Mouse (Mus musculus) 3134 (cell line): ENCODE data around the gene Ascc3.

Experiments
- DNase-seq: peaks from one replicate; pipeline ENCODE4 v3.0.0-alpha.2; 2011; ENCODE audit warnings: low spot score; ENCODE audit not compliant: insufficient read length; ENCODE audit errors: extremely low read depth

Gene Ascc3

DNA sequence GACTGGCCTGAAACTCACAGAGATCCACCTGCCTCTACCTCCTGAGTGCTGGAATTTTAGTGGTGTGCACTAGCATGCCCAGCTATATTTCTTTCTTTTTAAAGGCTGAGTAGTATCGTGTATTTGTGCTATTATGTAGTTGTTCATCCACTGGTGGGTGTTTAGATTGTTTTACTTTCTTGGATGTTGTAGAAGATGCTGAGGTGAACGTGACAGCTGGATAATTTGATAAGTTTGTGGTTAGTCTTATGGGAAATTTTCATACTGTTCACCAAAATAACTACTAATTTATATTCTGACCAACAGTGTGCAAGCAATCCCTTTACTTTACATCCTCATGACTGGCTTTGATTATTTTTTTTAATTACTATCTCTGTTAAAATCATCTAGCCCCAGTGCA is 169.6 kb downstream of the Ascc3 start:
- no peak for DNase-seq

DNA sequence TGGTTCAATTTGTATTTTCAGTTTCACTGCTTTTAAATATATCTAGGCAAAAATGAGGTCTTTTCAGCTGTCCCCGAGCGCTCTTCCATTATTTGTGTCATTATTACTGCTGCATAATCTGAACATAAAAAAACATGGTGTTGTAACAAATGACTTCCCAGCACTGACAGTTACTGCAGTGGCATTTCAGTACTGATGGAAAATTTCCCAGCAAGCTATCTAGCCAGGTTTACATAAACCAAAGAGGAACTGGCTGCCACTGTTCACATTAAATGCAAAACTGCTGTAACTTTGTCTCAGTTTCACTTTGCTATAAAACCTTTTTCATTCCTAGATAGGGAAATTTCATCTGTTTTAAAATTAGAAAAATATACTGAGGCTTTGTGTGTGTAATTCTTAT is 170.5 kb downstream of the Ascc3 start:
- no peak for DNase-seq

DNA sequence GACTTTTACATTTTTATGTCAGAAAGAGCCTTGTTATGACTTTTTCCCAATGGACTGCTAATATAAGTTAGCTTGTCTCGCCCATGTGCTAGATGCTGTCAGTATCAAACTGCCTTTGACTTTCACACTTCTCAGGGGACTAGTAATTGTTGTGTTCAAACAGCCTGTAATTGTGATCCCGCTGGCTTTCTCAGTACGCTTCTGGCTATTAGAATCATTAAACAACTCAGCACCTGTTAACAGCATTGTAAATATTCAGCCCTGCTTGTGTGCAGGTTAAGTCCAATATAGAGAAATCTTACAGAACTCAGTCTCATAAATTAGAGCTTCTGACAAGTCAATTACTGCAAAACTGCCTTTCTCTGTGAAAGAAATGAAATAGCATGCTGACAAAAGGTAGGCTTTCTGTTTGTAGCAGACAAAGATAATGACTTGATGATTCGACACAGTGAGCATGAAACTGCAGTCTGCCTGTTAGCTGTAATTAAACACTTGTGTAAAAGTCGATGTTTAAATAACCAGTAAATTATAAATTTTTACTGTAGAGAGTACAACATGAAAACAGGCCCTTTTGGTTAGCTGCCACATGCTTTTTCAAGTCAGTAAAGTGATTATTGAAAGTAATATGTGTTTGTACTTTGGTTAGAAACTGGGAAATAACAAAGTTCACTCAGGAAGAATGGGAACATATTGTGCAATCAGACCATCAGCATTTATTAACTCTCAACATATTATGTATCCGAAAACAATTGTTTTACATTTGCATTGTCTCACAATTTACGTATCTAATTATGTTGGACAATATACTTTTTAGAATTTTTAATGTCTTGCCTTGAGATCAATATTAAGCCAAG is 171.2 kb downstream of the Ascc3 start:
- no peak for DNase-seq

DNA sequence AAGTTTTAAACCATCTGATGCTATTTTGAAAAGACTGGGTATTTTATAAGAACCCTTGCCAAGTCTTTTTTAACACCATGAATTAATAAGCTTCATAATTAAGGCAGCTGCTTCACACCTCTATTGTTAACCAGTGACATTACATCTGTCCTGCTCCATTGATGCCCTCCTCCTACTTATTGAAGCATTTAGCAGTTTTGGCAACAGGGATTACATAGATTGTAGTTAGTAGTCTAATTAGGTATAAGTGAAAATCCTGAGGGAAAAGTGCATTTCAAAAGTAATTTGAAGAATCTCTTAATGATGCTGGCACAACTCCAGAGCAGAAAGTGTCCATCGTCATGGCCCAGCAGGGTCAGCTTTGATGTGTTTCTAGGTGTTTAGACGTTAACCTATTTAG is 180.3 kb downstream of the Ascc3 start:
- no peak for DNase-seq

DNA sequence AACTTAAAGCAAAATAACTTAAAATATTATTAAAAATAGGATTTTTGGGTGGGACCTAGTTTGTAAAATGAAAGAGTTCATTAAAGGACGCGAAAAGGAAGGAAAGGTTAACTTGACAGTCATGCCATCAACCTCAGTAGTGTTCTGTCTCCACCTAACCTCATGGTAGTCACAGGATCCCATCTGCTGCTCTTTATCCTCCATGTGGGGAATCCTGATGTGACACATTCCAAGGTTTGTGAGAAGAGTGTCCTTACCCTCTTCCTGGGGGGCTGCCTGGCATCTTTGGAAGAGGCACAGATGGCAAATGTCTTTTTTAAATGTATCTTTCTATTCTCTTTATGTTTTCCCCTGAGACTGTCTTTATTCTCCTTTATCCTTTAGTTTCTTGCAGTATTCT is 181.4 kb downstream of the Ascc3 start:
- DNase-seq: no peak

DNA sequence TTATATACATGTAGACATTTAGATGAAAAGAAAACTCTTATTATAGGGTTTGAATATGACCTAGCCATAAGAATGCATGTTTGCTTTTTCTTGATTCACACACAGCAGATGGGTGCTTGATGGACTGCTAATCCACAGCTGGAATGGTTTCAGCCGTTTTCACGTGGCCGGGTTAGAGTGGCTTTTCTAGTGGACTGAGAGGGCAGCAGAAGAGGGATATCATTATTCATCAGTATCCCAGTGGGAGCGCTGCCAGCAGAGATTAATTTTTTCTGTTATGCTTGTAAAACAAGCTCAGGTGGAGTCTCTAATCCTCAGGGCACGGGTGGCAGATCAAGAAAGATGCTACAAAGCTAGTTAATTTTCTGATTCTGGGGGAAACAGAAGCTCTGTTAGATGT is 200.4 kb downstream of the Ascc3 start:
- DNase-seq: no peak

DNA sequence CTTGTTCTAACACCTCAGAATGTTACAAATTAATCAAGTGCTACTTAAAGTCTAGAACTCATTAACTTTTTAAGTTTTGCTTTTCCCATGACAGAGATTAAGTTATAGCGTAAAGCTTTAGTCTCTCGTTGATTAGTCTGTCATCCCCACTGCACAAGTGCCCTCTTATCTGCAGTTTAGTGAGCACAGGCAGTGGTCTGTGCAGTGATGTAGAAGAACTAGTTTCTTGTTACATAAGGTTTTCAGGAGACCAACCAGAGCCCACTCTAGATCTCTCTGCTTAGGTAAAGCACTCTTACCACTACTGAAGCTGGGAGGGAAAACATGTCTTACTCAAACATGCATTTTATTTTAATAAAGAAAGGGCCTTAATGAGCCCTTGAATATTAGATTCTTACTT is 209.1 kb downstream of the Ascc3 start:
- no peak for DNase-seq

DNA sequence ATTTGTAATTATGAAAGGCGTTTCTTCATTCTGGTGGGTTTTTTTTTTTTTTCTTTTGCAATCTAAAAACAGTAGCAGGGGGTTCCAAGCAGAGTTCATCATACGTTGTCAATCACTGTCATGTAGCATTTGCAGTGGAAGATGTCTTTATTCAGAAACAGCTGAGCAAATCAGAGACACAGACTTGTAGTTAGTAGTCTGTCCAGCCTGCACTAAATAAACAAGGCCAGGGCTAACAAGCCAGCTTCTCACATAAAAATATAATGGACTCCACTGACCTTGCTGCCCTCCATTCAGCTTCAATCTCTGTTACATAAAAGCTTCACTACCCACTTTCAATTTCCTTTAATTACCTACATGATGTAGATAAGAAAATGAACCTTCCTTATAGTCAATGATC is 209.9 kb downstream of the Ascc3 start:
- DNase-seq: no peak

DNA sequence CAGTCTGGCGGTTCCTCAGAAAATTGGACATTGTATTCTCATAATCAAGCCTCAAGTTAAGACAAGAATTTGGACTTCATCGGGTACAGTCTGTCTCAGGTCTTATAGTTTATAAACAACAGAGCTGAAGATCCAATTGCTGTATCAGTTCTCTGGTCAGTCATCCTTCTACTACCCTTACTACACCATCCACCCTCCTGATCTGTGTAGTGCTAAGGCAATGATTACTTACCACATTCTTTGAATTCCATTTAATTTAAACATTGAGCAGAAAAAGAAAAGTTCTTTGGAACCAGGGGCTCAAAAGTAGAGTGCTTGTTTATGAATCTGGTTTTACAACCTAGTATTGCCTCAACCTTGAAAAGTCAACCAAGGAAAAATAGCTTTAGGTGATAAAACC is 213.7 kb downstream of the Ascc3 start:
- DNase-seq: no peak

DNA sequence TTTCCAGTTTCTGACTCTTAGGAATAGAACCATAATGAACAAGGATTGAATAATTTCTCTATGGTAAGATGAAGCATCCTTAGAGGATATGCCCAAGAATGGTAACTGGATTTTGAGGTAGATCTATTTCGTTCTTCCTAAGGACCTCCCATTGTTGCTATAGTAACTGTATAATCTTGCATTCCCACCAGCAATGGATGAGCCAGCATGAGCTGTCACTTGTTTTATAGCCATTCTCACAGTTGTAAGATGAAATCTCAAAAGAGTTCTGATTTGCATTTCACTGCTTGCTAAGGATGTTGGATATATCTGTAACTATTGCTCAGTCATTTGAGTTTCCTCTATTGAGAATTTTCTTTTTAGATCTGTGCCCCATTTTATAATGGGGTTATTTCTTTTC is 229.9 kb downstream of the Ascc3 start:
- no peak for DNase-seq

DNA sequence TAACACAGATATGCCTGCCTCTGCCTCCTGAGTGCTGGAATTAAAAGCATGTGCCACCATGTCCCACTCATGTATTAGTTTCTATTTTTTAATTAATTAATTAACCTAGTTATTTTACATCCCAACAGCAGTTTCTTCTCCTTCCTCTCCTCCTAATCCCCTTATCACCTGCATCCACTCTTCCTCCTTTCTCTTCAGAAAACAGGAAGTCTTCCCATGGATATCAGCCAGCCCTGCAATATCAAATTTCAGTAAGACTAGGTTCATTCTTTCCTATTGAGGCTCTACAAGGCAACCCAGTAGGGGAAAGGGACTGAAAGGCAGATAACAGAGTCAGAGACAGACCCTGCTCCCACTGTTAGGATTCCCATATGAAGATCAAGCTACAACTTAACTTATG is 234.4 kb downstream of the Ascc3 start:
- DNase-seq: no peak

DNA sequence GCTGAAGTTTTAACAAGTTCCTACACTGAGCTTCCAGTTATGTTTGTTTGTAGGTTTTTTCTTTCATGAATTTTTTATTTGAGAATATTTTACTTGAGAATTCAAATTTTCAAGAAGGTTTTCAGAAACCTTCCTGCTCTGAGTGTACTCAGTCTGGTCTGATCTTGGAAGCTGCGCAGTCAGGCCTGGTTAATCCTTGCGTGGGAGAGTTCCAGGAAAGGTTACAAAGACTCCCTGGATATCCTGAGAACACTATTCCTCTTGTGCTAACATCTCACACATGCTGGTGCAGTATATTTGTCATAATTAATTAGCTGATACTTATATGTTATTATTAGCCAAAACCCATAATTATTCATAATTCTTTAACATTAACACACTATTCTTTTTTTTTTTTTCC is 242.1 kb downstream of the Ascc3 start:
- DNase-seq: no peak

DNA sequence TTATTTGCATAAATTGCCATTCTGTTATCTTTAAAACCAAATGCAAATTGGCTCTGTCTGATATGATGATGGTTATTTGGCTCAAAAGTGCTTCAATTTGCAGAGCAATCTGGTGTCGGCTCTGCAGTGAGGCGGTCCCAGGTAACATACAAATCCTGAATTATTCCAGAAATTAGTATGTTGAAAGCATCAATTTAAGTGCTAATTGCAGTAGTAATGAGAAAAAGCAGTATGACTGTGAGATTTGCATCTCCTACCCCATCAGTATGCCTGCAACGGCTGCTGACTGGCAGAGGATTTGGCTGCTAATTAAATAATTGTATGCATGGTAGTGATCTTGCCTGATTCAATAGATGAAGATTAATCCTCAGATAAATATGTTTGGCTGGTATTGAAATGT is 250.9 kb downstream of the Ascc3 start:
- DNase-seq: no peak

DNA sequence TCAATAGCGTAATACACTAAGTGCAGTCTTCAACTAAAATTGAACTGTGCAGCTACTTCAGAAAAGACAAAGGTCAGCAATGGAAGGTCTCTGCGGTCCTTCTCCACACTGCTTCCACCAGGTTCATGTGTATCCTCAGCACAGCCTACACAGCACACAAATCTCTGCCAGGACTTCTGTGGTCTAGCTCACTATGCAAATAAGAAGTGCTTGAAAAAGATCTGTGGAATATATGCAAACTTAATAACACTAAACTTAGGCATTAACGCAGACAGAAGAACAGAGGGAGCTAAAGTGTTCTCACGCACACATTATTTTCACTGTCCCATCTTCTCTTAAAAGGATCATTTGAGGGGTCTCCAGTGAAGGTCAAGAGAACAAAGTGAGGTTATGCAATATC is 275.7 kb downstream of the Ascc3 start:
- no peak for DNase-seq

DNA sequence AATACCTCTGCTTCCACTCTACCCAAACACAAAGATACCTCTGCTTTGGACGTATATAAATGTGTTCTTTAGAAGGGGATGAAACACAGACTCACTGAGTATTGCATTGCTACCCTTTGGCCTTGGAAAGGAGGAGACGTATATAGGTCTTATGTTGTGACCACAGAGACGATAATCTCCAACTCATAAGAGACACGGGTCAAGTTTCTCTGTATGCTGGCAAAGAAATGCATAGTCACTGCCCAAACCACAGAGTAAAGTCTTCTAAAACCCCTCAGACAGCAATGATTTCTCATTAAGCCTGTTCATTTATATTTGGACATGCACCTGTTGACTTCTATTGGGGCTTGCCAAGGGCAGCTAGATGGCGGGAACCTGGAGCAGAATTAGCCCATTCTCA is 284.5 kb downstream of the Ascc3 start:
- no peak for DNase-seq

DNA sequence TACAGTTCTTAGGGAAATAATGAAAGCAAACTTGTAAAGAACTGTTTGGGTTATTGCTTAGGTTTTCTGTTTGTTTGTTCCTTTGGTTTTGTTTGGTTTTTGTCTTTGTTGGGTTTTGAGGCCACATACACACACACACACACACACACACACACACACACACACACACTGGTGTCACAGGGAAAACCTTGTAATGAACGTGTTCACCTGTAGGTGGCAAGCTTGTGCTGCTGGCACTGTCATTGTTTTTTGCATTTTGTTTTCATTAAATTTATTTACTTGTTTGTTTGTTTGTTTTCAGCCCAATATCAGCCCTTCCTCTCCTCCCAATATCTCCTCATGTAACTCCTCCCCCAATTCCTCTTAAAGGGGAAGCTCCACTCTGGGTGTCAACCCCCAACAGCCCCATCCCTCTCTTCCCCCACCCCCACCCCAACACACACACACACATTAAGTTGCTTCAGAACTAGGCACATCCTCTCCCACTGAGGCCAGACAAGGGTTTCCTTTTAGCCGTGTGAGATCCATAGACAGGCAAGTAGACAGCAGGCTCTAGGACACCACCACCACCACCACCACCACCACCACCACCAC is 289.1 kb downstream of the Ascc3 start:
- DNase-seq: no peak

DNA sequence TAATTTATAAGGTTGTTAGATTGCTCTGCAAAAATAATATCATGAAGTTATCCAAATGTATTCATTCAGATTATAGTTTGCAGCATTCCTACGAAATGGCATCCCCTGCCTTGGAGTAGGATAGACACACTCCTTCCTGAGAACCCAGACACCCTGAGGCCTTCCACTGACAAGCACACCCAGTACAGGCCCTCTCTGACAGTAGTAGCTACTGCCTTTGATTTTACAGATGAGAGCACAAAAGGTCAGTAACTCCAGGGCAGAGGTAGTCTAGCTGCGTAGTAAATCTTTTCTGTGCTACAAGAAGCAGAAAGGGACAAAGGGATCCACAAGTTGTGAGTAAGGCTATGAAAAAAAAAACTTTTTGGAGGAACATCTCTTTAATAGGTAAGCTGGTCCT is 289.9 kb downstream of the Ascc3 start:
- DNase-seq: no peak

DNA sequence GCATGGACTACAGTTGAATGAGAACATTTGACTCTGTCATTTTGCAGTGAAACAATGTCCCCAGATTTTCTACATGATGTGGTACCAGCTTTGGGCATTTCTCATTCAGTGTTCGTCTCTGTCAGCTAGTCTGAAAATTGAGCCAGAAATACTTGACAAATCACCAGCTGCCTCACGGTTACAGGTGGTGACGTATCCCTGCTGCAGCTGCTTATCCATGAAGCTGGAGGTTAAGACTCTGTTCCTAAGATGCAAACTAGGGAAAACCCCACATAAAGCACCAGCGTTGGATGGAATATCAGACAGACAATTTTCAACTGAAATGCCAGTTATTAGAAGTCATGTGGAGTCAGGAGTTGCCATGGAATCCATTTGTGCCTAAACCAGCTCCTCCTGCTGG is 293.8 kb downstream of the Ascc3 start:
- DNase-seq: no peak

DNA sequence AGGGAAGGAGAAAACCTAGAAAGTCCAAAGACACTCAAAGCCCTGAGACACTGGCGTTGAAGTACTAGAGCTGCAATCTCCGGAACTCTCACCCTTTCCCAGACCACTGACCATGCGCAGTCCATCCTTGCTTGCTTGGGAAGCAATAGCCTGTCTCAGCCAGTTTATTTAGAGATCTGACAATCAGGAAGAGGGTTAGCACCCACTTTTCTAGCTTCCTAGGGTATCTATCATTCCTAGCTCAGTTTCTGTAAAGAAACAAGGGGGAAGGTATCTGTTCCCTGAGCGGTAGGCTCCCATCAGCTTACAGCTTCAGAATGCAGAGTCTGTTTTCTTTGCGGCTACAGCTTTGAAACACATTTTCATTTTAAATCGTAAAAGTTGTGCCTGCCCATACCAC is 298.2 kb downstream of the Ascc3 start:
- DNase-seq: no peak

DNA sequence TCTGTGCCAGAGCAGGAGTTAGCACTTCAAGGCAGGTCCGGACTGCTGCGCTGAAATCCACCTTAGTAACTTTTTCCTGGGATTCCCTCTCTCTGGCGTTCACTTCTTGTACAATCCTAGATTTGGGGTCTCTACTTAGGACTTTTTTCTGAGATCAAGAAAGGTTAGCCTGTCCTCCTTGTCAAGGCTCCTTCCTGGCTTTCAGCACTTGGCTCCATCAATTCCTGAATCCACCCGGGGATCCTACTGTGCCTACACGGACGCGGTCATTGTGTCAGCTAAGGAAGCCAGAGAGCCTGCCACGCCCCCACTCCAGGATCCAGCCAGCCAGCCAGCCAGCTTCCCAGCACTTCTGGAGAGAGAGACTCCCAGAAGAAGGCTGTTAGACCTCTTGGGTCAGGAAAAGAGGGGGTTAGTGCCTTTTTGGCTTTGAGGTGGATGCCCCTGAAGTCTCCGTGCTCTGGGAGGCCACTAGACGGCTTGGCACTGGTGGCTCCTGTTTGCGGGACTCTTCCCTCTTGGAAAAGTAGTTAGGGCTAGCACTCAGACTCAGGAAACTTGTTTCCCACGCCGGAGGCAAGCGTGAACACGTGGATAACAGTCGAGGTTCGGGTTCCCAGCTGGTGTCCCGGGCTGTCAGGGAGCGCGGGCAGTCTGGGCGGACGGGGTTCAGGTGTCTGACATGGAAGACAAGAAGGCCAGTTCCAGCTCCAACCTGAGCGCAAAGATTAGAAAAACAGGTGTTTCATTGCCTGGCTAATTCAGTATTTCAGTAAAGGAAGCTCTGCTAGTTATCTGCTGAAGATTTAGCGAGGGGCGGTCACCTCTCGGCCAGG is 299.6 kb downstream of the Ascc3 start:
- DNase-seq: no peak

DNA sequence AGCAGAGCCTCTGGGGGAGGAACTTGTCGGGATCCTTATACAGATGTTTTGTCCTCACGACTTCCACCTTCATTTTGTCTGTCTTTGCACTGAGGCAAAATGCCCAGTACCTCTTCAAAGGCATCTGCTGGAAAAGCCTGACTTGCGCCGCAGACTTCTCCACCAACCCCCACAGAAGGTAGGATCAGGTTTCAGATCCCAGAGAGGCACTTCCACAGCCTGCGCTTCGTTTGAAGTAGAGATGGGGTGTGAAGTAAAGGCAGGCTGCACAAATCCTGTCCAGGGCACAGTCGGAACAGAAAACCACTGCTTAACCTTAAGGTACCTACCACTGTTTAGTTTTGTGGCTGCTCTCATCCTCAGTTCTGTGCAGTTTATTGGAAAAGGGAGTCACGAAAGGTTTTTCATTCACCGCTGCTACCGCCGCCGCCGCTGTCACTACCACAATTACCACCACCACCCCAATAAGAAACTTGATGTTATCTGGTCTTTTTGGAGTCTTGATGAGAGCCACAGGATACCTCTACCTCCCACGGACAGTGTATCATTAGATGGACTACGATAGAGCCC is 300.4 kb downstream of the Ascc3 start:
- DNase-seq: no peak
